Mouse (Mus musculus): ENCODE data around the gene Zfp512b.

Zfp512b gene

GRCm38 (mm10) chr2:181592231-181593041 lies at the start of gene Zfp512b:
Zfp512b (minus strand) TSS chr2:181592803.
- DNase-seq = peak; percentile 89

GRCm38 (mm10) chr2:181635865-181636264 lies 43.3 kb upstream of the Zfp512b start:
- no peak for DNase-seq

GRCm38 (mm10) chr2:181632624-181633023 lies 40.0 kb upstream of the Zfp512b start:
- DNase-seq = no peak

GRCm38 (mm10) chr2:181628471-181628870 lies 35.9 kb upstream of the Zfp512b start:
- DNase-seq = no peak

- DNase-seq = peak; percentile 18
These were observed 30.8 kb upstream of the Zfp512b start for GRCm38 (mm10) chr2:181623401-181623800.

GRCm38 (mm10) chr2:181618761-181619495 lies 26.3 kb upstream of the Zfp512b start:
- no peak for DNase-seq

GRCm38 (mm10) chr2:181602367-181602766 lies 9.8 kb upstream of the Zfp512b start:
- DNase-seq = no peak

GRCm38 (mm10) chr2:181601751-181602145 lies 9.1 kb upstream of the Zfp512b start:
- DNase-seq = no peak

- peak; percentile 96 for DNase-seq
These were observed 8.5 kb upstream of the Zfp512b start for GRCm38 (mm10) chr2:181600828-181601750.

GRCm38 (mm10) chr2:181600226-181600758 lies 7.7 kb upstream of the Zfp512b start:
- no peak for DNase-seq

- DNase-seq = peak; percentile 60
These were observed 6.1 kb upstream of the Zfp512b start, which contains the start of gene Samd10 for GRCm38 (mm10) chr2:181598454-181599351. Samd10 (minus strand) TSS chr2:181599212.

GRCm38 (mm10) chr2:181597378-181598061 lies 4.9 kb upstream of the Zfp512b start:
- no peak for DNase-seq

GRCm38 (mm10) chr2:181596221-181596960 lies 3.8 kb upstream of the Zfp512b start:
- DNase-seq = no peak

GRCm38 (mm10) chr2:181594946-181595696 lies 2.5 kb upstream of the Zfp512b start:
- DNase-seq = peak; percentile 29

GRCm38 (mm10) chr2:181593937-181594336 lies 1.3 kb upstream of the Zfp512b start:
- DNase-seq = peak; percentile 1

GRCm38 (mm10) chr2:181593042-181593421 lies 429 bp upstream of the Zfp512b start:
- DNase-seq = peak; percentile 33

GRCm38 (mm10) chr2:181591528-181592085 lies 996 bp downstream of the Zfp512b start, which contains the start of gene Prpf6:
Prpf6 (plus strand) TSS chr2:181591868.
- DNase-seq = peak; percentile 7

- peak; percentile 1 for DNase-seq
These were observed 2.1 kb downstream of the Zfp512b start for GRCm38 (mm10) chr2:181590471-181590870.

GRCm38 (mm10) chr2:181589732-181590105 lies 2.9 kb downstream of the Zfp512b start:
- DNase-seq = peak; percentile 2
